Mouse (Mus musculus): ENCODE measurements around the gene A230072I06Rik.
A peak's percentile ranks its signal among the peaks of the same experiment; 100 is the strongest.

The A230072I06Rik gene

DNA sequence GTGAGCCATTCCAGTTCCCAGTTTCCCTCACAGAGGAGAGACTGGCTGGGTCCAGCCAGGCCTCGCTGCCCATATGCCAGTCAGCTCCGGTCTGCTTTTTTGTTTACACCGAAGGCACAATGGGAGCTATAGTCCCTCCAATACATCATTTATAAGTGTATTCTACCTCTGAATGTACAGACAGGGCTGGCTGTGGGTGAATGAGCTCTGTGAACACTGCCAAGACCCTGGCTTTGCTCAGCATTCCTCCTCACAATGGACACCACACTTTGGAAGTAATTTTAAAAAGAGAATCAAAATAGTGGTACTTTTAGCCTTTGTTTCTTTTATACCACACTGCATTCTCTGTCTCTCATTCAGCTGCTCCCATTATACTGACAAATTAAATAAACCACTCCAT lies 44.6 kb downstream of the A230072I06Rik start:
- DNase-seq (ENCODE audit: low spot score): no peak

DNA sequence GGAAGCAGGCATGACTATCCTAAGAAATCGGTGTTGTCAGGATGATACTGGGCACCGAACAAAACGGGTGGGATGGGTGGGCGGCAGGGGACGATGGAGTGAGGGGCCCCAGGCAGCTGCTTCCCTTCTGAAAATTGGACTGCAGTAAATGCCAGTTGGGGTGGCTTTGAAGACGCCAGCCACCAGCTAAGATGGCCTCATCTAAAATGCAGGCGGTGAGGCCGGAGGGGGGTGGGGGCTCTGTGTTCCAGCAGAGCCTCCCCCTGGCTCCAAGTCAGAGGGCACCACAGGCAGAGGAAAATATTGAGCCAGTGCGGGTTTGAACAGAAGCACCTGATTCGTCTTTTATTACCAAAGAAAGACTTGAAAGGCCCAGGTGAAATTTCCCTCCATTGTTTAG lies 45.9 kb downstream of the A230072I06Rik start:
- DNase-seq (ENCODE audit: low spot score): no peak

DNA sequence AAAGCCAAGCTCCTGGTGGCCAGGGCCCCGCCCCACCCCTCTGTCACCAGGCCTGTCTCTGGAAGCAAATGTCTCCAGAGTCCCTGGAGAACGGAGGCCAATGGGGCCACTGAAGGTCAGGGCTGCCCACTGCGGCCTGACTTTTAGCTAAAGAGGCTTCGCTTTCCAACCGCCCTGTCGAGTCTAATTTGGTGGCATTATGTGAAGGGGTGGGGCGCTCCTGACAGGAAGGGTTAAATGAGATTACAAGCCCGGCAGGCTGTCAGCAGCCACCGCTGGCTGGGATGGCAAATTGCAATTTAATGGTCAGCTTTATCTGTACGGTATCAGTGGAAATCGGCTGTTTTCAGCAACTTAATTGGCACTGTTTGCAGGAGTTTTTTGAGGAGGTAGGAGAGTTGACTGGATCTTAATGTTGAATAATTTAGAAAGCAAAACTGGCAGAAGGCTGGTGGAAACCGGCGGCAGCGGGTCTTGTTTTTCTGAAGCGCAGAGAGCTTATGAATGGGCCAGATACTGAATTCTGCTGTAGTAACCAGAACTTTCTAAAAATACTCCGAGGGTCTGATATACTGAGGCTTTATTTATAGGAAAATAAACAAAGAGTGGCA lies 46.5 kb downstream of the A230072I06Rik start:
- DNase-seq (ENCODE audit: low spot score): peak; percentile 78

DNA sequence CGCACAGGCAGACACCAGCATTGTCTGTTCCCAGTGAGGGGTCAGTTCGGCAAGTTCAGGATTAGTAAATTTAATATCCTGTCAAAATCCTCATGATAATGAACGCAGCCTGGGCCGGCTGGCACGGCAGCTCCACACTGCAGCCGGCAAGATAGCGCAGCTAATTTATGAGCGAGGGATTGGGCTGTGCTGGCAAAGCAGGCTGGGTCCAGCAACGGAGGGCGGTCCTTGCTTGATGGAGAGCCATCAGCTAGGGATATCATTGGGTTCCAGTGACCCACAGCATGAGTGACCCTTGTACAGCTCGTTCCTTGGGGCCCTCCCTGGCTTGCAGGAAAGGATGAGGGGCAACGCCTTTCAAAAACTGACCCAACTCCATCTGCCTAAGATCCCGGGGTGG lies 48.6 kb downstream of the A230072I06Rik start:
- DNase-seq (ENCODE audit: low spot score): peak; percentile 60

DNA sequence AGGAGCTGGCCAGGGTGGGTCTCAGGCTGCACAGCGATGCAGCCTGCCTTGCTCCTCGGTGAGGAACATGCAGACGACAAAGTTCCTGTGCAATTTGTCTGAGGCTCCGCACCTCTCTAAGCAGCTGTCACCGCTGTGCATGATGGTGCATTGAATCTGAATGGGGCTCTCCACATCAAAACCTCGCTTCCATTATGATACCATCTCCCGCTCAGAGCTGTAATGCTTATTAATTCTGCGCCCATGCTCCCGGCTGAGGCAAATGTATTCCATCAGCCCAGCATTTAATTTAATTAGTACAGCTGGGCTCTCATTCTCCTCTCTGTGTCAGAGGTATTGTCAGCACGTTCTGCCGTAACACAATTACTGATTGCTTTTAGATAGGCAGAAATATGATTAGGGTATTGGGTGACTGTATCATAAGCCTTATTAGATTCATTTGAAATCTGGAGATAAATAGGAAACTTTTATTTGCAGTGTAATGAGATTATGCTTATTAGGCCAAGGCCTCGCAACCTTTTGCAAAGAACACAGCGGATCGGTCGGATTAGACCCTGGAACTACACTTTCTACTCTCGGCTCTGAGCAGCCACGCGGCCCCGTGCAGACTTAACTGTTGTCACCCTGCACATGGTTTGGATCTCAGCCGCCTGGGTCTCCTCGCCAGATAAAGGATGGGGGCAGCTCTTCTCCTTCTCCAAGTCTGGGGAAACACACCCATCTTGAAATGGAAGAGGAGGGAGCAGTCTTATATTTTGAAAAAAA lies 49.3 kb downstream of the A230072I06Rik start:
- peak; percentile 87 for DNase-seq (ENCODE audit: low spot score)

DNA sequence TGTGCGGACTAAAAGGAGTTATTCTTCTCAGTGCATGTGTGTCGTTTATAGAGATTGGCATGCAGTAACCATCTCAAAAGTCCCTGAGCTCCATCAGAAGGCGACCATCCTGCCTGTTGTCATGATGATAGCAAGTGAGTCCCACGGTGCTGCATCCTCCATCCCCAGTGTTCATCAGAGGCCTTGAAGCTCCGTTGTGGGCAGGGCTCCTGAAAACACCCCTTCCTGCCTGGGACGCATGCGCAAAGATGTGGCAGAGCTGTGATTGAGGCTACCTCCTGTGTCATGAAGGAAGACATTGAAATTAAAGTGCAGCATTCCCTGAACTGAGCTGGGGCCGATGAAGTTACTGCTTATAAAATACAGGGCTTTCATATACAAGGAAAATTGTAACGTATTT lies 49.9 kb downstream of the A230072I06Rik start:
- no peak for DNase-seq (ENCODE audit: low spot score)

DNA sequence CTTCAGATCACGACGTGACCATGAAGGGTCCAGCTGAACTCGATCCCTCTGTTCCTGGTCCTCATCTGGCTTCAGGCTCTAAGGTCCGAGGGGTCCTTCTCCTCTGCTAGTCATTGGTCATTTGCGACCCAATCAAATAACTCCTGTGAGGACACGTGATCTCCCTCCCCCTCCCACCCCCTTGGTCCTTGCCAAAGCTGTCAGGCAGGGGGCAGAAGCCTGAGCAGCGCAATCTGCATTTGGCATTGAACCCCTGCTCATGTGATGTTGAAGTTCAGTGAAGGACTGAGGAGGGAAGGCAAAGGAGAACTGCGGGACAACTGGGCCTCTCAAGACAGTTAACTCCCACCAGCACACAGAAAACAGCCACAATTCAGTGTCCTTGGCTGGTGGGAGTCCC lies 51.4 kb downstream of the A230072I06Rik start:
- DNase-seq (ENCODE audit: low spot score): no peak

All from retina, embryonic 14.5 days (tissue).